Mouse (Mus musculus) splenic B cell, adult 2 months (primary cell): ENCODE measurements around the gene Gnas.

Source experiments
- DNase-seq: peaks from one replicate; pipeline ENCODE4 v3.0.0-alpha.2; 2011; ENCODE audit warnings: low read depth, low spot score
- H3K27me3 ChIP-seq: 2 replicates; pipeline ENCODE4 v1.6.1; 2012; ENCODE audit warnings: mild to moderate bottlenecking, low read length, moderate library complexity, mixed read lengths; ENCODE audit not compliant: control insufficient read depth, poor library complexity, insufficient read depth, severe bottlenecking
- H3K36me3 ChIP-seq: 2 replicates; pipeline ENCODE4 v1.6.1; 2012; ENCODE audit warnings: mild to moderate bottlenecking, low read length, moderate library complexity, mixed read lengths; ENCODE audit not compliant: control insufficient read depth, poor library complexity, insufficient read depth, severe bottlenecking

Gene Gnas

GRCm38 (mm10) chr2:174284807-174285457, 812 bp downstream of the Gnas start:
- Histone ChIP-seq H3K27me3 (no peaks in the 10 kb centered on the region), H3K36me3 (no peaks in the 10 kb centered on the region)
- DNase-seq = no peak

- H3K27me3 ChIP-seq = no peaks in the 10 kb centered on the region
- no peak for DNase-seq
- no peaks in the 10 kb centered on the region for H3K36me3 ChIP-seq
Measured at GRCm38 (mm10) chr2:174285921-174286470, 1.9 kb downstream of the Gnas start.

DNA sequence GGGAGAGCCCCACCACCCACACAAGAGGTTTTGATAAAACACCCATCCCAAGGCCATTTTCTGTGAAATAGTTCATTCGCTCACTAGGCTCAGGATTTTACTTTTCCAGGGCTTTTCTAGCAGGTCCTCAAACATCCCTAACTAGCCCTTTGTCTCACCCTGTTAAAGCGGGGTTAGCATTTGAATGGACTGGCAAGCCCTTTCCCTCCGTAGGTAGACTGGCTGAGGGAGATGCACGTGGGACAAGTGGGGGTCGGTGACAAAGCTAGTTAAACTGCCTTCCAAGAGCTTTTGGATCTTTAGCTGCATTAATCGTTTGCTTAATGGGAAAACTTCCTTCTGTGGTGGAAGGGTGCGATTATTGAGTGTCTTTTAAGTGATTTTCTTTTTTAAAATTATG, 3.8 kb downstream of the Gnas start:
- no peak for DNase-seq
- H3K36me3 ChIP-seq = no peaks in the 10 kb centered on the region

GRCm38 (mm10) chr2:174288673-174289430, 4.7 kb downstream of the Gnas start:
- Histone ChIP-seq H3K27me3 (no peaks in the 10 kb centered on the region), H3K36me3 (no peaks in the 10 kb centered on the region)
- DNase-seq = no peak

More for the DNA sequence above, 3.8 kb downstream of the Gnas start:
- no peaks in the 10 kb centered on the region for H3K27me3 ChIP-seq

DNA sequence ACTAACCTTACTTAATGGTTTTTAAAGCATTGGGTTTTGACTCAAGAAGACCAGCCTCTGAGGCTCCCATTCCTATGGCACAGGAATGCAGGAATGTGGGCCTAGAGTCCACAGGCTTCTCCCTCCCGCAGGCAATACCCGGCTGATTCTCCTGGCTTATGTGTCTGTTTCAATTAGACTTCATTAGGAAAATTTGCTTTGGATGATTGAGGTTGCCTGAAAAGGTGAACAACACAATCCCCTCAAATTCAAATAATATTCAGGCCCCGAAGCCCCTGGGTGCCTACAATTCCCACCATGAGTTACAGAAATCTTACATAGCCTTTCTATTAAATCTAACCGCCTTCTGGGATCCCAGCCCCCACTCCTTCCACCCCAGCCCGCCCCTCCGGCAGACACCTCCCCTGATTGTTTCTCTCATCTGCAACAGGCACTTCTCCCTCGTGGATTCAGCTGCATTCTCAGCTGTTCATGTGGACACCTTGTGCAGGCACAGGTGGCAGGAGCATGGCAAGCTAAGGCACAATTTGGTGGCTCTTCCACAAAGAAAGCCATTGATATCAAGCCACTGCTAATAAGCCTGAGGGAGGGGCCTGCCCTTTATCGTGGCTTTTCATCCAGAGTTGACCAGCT, 7.0 kb downstream of the Gnas start:
- Histone ChIP-seq H3K36me3 (no peaks in the 10 kb centered on the region), H3K27me3 (no peaks in the 10 kb centered on the region)
- no peak for DNase-seq

DNA sequence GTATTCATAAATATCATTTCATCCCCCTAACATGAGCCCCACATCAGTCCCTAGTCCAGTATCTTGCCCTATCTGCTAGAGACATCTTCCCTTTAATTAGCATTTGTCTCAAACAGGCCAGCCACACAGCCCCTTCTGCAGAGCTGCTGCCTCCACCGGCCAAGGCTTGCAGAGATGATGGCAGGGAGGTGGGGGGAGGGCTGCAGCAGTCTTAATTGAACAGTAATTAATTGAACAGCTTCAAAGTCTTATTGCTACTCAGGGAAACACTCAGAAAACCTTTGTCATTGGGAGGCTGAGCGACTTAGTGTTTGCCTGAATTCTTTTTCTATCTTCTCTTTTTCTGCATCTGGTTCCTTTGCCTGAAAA, 7.5 kb downstream of the Gnas start:
- Histone ChIP-seq H3K36me3 (no peaks in the 10 kb centered on the region), H3K27me3 (no peaks in the 10 kb centered on the region)
- DNase-seq = no peak

- no peak for DNase-seq
- no peaks in the 10 kb centered on the region for H3K27me3 ChIP-seq
- H3K36me3 ChIP-seq = no peaks in the 10 kb centered on the region
Measured at GRCm38 (mm10) chr2:174294457-174294856, 10.3 kb downstream of the Gnas start.

DNA sequence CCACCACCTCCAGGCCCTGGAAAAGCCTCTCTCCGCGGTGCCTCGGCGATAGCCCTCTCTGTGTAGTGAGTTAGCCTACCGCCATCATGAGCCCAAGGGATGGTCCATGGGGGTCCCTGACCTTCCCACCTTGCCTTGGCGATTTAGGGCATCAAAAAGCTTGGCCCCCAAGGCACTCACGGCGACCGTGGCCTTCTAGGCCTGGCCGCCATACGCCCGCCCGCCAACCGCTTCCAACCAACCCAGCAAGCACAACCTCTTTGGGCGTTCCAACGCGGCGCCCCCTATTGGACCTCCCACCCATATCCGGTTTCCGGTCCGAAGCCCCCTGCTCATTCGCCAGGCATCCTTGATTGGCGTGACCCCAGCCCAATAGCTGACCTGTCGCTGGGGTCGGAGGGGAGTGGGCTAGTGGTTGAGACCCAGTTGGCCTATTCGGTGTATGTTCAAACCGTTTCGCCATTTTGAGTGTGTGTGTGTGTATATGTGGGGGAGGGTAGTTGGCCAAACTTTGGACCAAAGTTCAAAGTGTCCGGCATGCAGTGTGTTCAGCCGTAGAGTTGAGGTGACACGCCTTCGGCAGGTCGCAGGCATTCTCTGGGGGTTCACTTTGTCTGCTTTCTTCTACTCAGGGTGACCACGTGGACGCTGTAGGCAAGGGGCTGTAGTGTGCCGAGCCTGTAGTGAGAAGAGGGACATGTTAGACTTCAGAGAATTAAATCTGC, 11.2 kb downstream of the Gnas start:
- DNase-seq = peak; percentile 67
- no peaks in the 10 kb centered on the region for H3K27me3 ChIP-seq
- no peaks in the 10 kb centered on the region for H3K36me3 ChIP-seq

GRCm38 (mm10) chr2:174295900-174296465, 11.9 kb downstream of the Gnas start:
- H3K36me3 ChIP-seq = no peaks in the 10 kb centered on the region
- H3K27me3 ChIP-seq = no peaks in the 10 kb centered on the region
- DNase-seq = no peak

DNA sequence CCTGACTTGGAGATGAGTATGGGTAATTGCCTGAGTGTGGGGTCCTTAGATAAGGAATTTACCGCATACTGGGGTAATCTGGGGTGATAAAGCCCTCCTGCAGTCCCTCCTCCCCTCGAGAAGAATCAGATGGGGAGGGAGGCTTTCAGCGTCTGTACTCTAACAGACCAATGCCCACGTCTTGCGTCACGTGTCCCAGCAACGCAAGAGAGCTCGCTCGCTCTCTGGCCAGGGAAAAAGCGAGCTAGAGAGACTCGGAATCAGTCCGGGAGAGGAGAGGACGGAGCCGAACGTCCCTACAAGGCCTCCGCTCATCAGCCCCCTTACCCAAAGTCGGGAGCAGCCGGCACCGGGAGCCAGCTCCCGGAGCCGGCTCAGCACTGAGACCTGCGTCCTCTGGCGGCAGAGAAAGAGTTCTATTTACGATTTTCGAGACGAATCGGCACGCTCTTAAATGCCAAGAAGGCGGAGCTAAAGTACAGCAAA, 13.0 kb downstream of the Gnas start:
- Histone ChIP-seq H3K27me3 (no peaks in the 10 kb centered on the region), H3K36me3 (no peaks in the 10 kb centered on the region)
- DNase-seq = peak; percentile 56

DNA sequence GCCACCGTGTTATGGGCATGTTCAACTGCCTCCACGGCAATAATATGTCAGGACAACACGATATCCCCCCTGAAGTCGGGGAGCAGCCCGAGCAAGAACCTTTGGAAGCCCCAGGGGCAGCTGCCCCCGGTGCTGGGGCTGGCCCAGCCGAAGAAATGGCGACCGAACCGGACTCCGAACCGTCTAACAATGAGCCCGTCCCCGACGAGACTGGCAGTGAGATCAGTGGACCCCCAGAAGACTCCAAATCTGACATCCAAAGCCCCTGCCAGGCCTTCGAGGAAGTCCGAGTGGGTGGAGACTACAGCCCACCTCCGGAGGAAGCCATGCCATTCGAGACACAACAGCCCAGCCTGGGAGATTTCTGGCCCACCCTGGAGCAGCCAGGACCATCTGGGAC, 13.7 kb downstream of the Gnas start:
- no peak for DNase-seq
- Histone ChIP-seq H3K36me3 (no peaks in the 10 kb centered on the region), H3K27me3 (no peaks in the 10 kb centered on the region)

- no peaks in the 10 kb centered on the region for H3K36me3 ChIP-seq
Measured at GRCm38 (mm10) chr2:174298471-174298870, 14.4 kb downstream of the Gnas start.

DNA sequence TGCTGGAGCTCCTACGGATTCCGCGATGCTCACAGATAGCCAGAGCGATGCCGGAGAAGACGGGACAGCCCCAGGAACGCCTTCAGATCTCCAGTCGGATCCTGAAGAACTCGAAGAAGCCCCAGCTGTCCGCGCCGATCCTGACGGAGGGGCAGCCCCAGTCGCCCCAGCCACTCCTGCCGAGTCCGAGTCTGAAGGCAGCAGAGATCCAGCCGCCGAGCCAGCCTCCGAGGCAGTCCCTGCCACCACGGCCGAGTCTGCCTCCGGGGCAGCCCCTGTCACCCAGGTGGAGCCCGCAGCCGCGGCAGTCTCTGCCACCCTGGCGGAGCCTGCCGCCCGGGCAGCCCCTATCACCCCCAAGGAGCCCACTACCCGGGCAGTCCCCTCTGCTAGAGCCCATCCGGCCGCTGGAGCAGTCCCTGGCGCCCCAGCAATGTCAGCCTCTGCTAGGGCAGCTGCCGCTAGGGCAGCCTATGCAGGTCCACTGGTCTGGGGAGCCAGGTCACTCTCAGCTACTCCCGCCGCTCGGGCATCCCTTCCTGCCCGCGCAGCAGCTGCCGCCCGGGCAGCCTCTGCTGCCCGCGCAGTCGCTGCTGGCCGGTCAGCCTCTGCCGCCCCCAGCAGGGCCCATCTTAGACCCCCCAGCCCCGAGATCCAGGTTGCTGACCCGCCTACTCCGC, 15.1 kb downstream of the Gnas start:
- H3K27me3 ChIP-seq = no peaks in the 10 kb centered on the region
- DNase-seq = no peak
- H3K36me3 ChIP-seq = no peaks in the 10 kb centered on the region

More at GRCm38 (mm10) chr2:174298471-174298870, 14.4 kb downstream of the Gnas start:
- H3K27me3 ChIP-seq = no peaks in the 10 kb centered on the region
- no peak for DNase-seq

DNA sequence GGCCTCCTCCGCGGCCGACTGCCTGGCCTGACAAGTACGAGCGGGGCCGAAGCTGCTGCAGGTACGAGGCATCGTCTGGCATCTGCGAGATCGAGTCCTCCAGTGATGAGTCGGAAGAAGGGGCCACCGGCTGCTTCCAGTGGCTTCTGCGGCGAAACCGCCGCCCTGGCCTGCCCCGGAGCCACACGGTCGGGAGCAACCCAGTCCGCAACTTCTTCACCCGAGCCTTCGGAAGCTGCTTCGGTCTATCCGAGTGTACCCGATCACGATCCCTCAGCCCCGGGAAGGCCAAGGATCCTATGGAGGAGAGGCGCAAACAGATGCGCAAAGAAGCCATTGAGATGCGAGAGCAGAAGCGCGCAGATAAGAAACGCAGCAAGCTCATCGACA, 15.6 kb downstream of the Gnas start:
- Histone ChIP-seq H3K36me3 (no peaks in the 10 kb centered on the region), H3K27me3 (no peaks in the 10 kb centered on the region)
- no peak for DNase-seq
